Mouse (Mus musculus) embryonic fibroblast, embryonic 13.5 days (primary cell): ENCODE results near the gene Slc7a5. TPM values are rescaled to one million over a fixed set of nuclear protein-coding genes. Genes with fewer than 3 reads are reported as not detected.

Source experiments
- H3K27ac ChIP-seq: 2 replicates; pipeline ENCODE4 v1.5.1; 2012; ENCODE audit warnings: low read length, control low read depth, inconsistent platforms; ENCODE audit not compliant: insufficient read depth
- H3K4me1 ChIP-seq: 2 replicates; pipeline ENCODE4 v1.6.1; 2011; ENCODE audit warnings: low read length; ENCODE audit not compliant: control insufficient read depth, insufficient read depth
- H3K4me3 ChIP-seq: 2 replicates; pipeline ENCODE4 v1.5.1; 2011; ENCODE audit warnings: mild to moderate bottlenecking, control low read depth, low read length; ENCODE audit not compliant: insufficient read depth
- CTCF ChIP-seq: IDR thresholded peaks from 2 replicates; pipeline ENCODE4 v1.5.1; 2011; ENCODE audit warnings: mild to moderate bottlenecking, control low read depth, low read length, moderate library complexity, borderline replicate concordance; ENCODE audit not compliant: insufficient read depth
- POLR2A ChIP-seq: IDR thresholded peaks from 2 replicates; pipeline ENCODE4 v1.6.1; 2011; ENCODE audit warnings: low read depth, mild to moderate bottlenecking, control low read depth, low read length, moderate library complexity
- polyA plus RNA-seq: library from polyadenylated mRNA; stranded (reverse); fragments of >200 nt; gene quantifications from 2 replicates; pipeline ENCODE4 v1.2.4, GENCODE M21; 2011; ENCODE audit warnings: low read depth; ENCODE audit not compliant: missing spikeins, insufficient read length

The Slc7a5 gene
- polyA plus RNA-seq, 1 experiment = 185 TPM

- no peak for TF ChIP-seq CTCF
- TF ChIP-seq POLR2A = no peak
- Histone ChIP-seq H3K4me1 (peaks cover 11% of the 10 kb centered on the region), H3K4me3 (no peak overlapping the region), H3K27ac (no peak overlapping the region)
Observed at GRCm38 (mm10) chr8:121887547-121887946, 19.9 kb downstream of the Slc7a5 start.

- TF ChIP-seq CTCF (no peak), POLR2A (no peak)
- H3K27ac ChIP-seq = no peak overlapping the region
- no peak overlapping the region for H3K4me3 ChIP-seq
- peaks cover 7% of the 10 kb centered on the region for H3K4me1 ChIP-seq
Observed at GRCm38 (mm10) chr8:121885433-121885832, 22.1 kb downstream of the Slc7a5 start.

DNA sequence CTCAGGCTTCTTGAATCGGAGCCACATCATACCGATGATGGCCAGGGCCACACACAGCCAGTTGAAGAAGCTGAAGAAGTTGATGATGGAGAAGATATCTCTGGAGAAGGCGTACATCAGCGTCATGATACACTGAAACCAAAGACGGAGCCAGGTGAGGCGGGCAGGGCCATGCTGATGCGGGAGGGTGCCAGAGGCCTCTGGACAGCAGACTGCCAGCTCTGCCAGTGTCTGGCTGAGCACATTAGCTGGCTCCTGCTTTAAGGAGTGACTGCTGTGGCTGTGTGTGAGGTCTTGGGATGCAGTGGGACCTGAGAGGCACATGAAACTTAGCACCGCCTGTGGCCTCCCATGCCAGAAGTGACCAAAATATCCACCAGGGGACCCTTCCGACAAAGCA is 22.5 kb downstream of the Slc7a5 start:
- H3K27ac ChIP-seq = no peak overlapping the region
- H3K4me3 ChIP-seq = no peak overlapping the region
- no peak for TF ChIP-seq CTCF
- no peak for TF ChIP-seq POLR2A
- peaks cover 4% of the 10 kb centered on the region for H3K4me1 ChIP-seq

- Histone ChIP-seq H3K4me1 (no peaks in the 10 kb centered on the region), H3K4me3 (no peak overlapping the region), H3K27ac (no peak overlapping the region)
- TF ChIP-seq CTCF (no peak), POLR2A (no peak)
Observed at GRCm38 (mm10) chr8:121884181-121884580, 23.3 kb downstream of the Slc7a5 start.

DNA sequence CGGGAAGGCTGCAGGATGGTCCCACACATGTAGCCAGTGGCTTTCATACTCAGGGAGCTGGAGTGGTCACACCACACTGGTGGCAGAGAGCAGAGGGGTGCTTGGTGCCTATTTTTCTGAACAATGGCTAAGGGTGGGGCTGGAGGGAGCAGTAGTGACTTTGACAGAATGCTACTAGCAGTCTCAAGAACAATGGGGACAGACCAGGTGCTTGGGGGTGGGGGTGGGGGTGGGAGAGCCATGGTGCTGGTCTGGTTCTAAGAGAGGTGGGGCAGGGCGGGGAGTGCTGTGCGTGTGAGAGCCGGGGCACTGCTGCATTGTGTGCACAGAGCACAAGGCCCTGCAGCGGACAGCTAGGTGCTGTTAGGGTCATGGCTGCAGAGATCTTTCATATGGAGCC is 25.6 kb downstream of the Slc7a5 start:
- Histone ChIP-seq H3K4me3 (no peak overlapping the region), H3K27ac (no peak overlapping the region), H3K4me1 (no peaks in the 10 kb centered on the region)
- TF ChIP-seq CTCF = no peak
- TF ChIP-seq POLR2A = no peak

DNA sequence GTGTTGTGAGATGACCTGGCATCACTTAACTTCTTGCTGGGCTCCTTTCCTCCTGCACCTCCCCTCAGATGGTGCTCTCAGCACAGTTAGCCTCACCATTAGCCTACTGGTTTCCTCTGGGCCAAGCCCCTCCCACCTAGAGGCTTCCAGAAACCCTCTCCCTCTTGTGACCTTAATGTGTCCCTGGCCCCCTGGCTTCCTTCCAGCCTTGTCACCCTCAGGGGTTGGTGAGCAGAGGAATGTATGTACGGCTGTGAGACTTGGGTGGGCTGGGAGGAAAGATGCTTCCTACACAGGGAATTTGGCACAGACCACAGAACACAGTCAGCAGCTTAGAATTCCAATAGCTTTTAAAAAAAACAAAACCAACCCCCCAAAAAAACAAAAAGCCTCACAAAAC is 26.7 kb downstream of the Slc7a5 start:
- Histone ChIP-seq H3K27ac (no peak overlapping the region), H3K4me3 (no peak overlapping the region), H3K4me1 (no peaks in the 10 kb centered on the region)
- TF ChIP-seq CTCF (no peak), POLR2A (no peak)

DNA sequence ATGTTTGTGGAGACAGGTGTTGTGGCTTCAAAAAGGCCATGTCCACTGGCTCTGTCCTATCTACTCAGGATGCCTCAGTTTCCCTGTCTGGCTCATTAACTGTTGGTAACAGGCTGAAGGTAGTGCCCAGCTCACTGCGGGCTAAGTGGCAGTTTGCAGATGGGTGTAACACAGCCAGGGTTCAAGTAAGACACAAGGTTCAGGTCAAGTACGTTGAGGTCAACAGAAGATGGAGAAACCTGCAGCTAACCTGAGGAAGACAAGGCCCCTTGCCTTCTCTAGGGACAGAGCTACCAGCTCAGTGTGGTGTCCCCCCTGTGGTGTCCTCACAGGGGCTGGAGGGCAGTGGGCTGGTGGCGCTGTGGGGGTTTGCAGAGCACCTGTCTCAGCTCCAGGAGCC is 27.8 kb downstream of the Slc7a5 start:
- H3K27ac ChIP-seq = no peak overlapping the region
- TF ChIP-seq POLR2A = no peak
- TF ChIP-seq CTCF = no peak
- H3K4me3 ChIP-seq = no peak overlapping the region
- no peaks in the 10 kb centered on the region for H3K4me1 ChIP-seq

DNA sequence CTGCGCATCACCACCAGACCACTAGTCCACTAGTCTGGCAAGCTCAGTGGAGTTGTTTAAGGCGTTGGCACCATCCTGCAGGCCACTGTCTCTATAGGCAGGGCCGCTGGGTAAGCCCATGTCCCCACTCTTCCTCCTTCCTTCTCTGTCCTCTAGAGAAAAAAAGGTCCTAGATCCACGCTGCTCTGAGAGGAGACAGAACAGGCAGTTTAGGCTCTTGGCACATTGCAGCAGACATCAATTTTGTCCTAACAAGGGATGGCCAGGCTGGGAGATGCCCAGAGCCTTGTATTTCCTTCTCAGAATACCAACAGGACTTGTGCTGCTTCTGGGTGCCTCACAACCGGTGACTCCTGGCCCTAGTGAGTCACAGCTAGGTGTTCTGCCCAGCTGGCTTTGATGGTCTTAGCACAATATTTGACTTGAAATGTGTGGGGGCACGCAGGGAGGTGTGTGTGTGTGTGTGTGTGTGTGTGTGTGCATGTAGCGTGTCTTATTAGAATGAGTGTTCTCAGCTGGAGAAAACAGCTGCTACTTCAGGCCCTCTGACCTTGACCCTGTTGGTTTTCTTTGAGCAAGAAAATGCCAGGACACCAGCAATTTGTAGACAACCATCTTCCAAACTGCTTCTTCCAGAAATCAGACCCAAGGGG is 29.5 kb downstream of the Slc7a5 start:
- H3K4me1 ChIP-seq = no peaks in the 10 kb centered on the region
- no peak overlapping the region for H3K27ac ChIP-seq
- TF ChIP-seq CTCF = no peak
- no peak for TF ChIP-seq POLR2A
- H3K4me3 ChIP-seq = no peak overlapping the region

GRCm38 (mm10) chr8:121877212-121877611 is 30.3 kb downstream of the Slc7a5 start:
- no peak for TF ChIP-seq POLR2A
- TF ChIP-seq CTCF = no peak
- Histone ChIP-seq H3K4me1 (no peaks in the 10 kb centered on the region), H3K27ac (no peak overlapping the region), H3K4me3 (no peak overlapping the region)

- TF ChIP-seq POLR2A = no peak
- no peak for TF ChIP-seq CTCF
- Histone ChIP-seq H3K4me3 (no peak overlapping the region), H3K27ac (no peak overlapping the region), H3K4me1 (no peaks in the 10 kb centered on the region)
Observed at GRCm38 (mm10) chr8:121875517-121875916, 32.0 kb downstream of the Slc7a5 start.

DNA sequence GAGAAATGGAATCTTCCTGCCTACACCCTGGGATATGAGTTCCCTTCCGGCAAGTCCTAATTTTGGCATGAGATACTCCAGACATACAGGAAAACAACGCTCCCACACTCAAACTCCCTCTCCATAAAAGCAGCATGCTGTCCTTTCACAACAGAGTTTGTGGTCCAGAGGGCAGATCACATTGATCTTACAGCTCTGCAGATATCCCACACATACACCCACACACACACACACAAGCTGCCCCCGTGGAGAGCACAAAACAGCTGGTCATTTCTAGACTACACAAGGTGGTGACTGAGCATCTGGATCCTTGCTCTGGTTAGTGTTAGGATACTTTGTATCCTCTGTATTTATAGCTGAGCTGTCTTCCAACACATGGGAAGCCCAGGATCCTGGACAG is 32.4 kb downstream of the Slc7a5 start:
- Histone ChIP-seq H3K27ac (no peak overlapping the region), H3K4me3 (no peak overlapping the region), H3K4me1 (no peaks in the 10 kb centered on the region)
- TF ChIP-seq POLR2A (no peak), CTCF (no peak)
